Mouse (Mus musculus) heart, adult 2 months (tissue): Measurements from ENCODE around the gene Cwf19l1.

Source experiments
- CTCF ChIP-seq: fragments of 200-600 bp; IDR thresholded peaks from 2 replicates; pipeline ENCODE4 v1.8.1; 2022; ENCODE audit warnings: antibody characterized with exemption, mild to moderate bottlenecking, moderate library complexity
- EP300 ChIP-seq: fragments of 200-500 bp; IDR thresholded peaks from 2 replicates; pipeline ENCODE4 v1.6.1; 2011; ENCODE audit warnings: low read depth, low read length, control low read depth; ENCODE audit not compliant: insufficient read depth
- POLR2A ChIP-seq: fragments of 200-500 bp; IDR thresholded peaks from 2 replicates; pipeline ENCODE4 v1.6.1; 2011; ENCODE audit warnings: mild to moderate bottlenecking, low read depth, low read length, control low read depth; ENCODE audit not compliant: insufficient read depth

GRCm38 (mm10) chr19:44159386-44159785 lies 23.7 kb upstream of the Cwf19l1 start:
- TF ChIP-seq CTCF (no peak), EP300 (no peak), POLR2A (no peak)
